Mouse (Mus musculus) heart, adult 2 months (tissue): Measurements from ENCODE around the gene Mypop. TPM values are rescaled to one million over a fixed set of nuclear protein-coding genes. Genes with fewer than 3 reads are reported as not detected.

Source experiments
- DNase-seq, 2 experiments: peaks; one replicate each; pipeline ENCODE4 v3.0.0; 2021
- H3K27ac ChIP-seq: fragments of 200-600 bp; 2 replicates; pipeline ENCODE4 v1.8.1; 2022
- H3K27me3 ChIP-seq: fragments of 200-500 bp; 2 replicates; pipeline ENCODE4 v1.6.1; 2012; ENCODE audit warnings: mild to moderate bottlenecking, low read length, inconsistent platforms, mixed read lengths; ENCODE audit not compliant: control insufficient read depth, insufficient read depth
- H3K36me3 ChIP-seq: fragments of 200-500 bp; 2 replicates; pipeline ENCODE4 v1.6.1; 2012; ENCODE audit warnings: low read length, inconsistent platforms; ENCODE audit not compliant: control insufficient read depth, insufficient read depth
- H3K4me1 ChIP-seq: fragments of 200-500 bp; 2 replicates; pipeline ENCODE4 v1.6.1; 2011; ENCODE audit warnings: low read length; ENCODE audit not compliant: control insufficient read depth, insufficient read depth
- H3K4me3 ChIP-seq: fragments of 200-600 bp; 2 replicates; pipeline ENCODE4 v1.8.1; 2022
- H3K79me2 ChIP-seq: fragments of 200-500 bp; replicated peaks from 2 replicates; pipeline ENCODE4 v1.6.1; 2012; ENCODE audit warnings: mild to moderate bottlenecking, inconsistent platforms, low read length, moderate library complexity, mixed read lengths; ENCODE audit not compliant: control insufficient read depth, insufficient read depth
- H3K9ac ChIP-seq: fragments of 200-500 bp; 2 replicates; pipeline ENCODE4 v1.6.1; 2012; ENCODE audit warnings: low read depth, mild to moderate bottlenecking, control low read depth, inconsistent platforms, low read length, mixed read lengths
- CTCF ChIP-seq: fragments of 200-600 bp; IDR thresholded peaks from 2 replicates; pipeline ENCODE4 v1.8.1; 2022; ENCODE audit warnings: antibody characterized with exemption, mild to moderate bottlenecking, moderate library complexity
- EP300 ChIP-seq: fragments of 200-500 bp; IDR thresholded peaks from 2 replicates; pipeline ENCODE4 v1.6.1; 2011; ENCODE audit warnings: low read depth, low read length, control low read depth; ENCODE audit not compliant: insufficient read depth
- POLR2A ChIP-seq: fragments of 200-500 bp; IDR thresholded peaks from 2 replicates; pipeline ENCODE4 v1.6.1; 2011; ENCODE audit warnings: mild to moderate bottlenecking, low read depth, low read length, control low read depth; ENCODE audit not compliant: insufficient read depth
- WGBS: fragments of 180-500 bp; shearing (Covaris S2); methylation state at CpG from one replicate; pipeline ENCODE4 v1.1.7; 2018; 5-methylcytosine and 5-hydroxymethylcytosine counted together
- intact Hi-C: fragments of 180-260 bp; cut with DNase I; formaldehyde crosslinking; loops from one replicate; pipeline ENCODE4 v1.15.1; 2025
- polyA plus RNA-seq: library from polyadenylated mRNA; depleted of rRNA; stranded (reverse); fragments of >200 nt; gene quantifications from 2 replicates; pipeline ENCODE4 v1.2.3, GENCODE M21; 2012
- total RNA-seq, 2 experiments: library from RNA; stranded (reverse); gene quantifications; 2 replicates each; pipeline ENCODE4 v1.2.3; 2021

Gene Mypop
- total and polyA plus RNA-seq, 3 experiments = 3.5 to 4.0 (median 3.9) TPM

- intact Hi-C loops = no loop called here
- no peaks in the 10 kb centered on the region for H3K79me2 ChIP-seq
- 78% methylated on average over 9 of the region's 9 CpGs for WGBS
Observed at GRCm38 (mm10) chr7:18978381-18978780, 12.7 kb upstream of the Mypop start.

GRCm38 (mm10) chr7:18986503-18986902, 4.5 kb upstream of the Mypop start:
- H3K27me3 ChIP-seq = no peaks in the 10 kb centered on the region; the same call in 1 of the 2 replicates
- H3K27ac ChIP-seq = no peak overlapping the region
- WGBS = 58% methylated on average over 2 of the region's 2 CpGs
- DNase-seq = no peak
- TF ChIP-seq CTCF (no peak), EP300 (no peak), POLR2A (no peak)
- H3K36me3 ChIP-seq = no peaks in the 10 kb centered on the region
- H3K4me1 ChIP-seq = no peaks in the 10 kb centered on the region
- H3K9ac ChIP-seq = no peak overlapping the region
- intact Hi-C loops = no loop called here
- no peaks in the 10 kb centered on the region for H3K79me2 ChIP-seq
- H3K4me3 ChIP-seq = no peak overlapping the region

More at GRCm38 (mm10) chr7:18978381-18978780, 12.7 kb upstream of the Mypop start:
- no peak overlapping the region for H3K9ac ChIP-seq
- H3K4me3 ChIP-seq = no peak overlapping the region
- H3K4me1 ChIP-seq = no peaks in the 10 kb centered on the region
- no peak for DNase-seq
- H3K27me3 ChIP-seq = no peaks in the 10 kb centered on the region
- no peak overlapping the region for H3K27ac ChIP-seq
- H3K36me3 ChIP-seq = no peaks in the 10 kb centered on the region
- no peak for TF ChIP-seq CTCF

GRCm38 (mm10) chr7:18987100-18987499, 3.9 kb upstream of the Mypop start, which contains the start of gene Nanos2:
TSS of gene Nanos2 (plus strand) at chr7:18987400.
- Histone ChIP-seq H3K27me3 (no peaks in the 10 kb centered on the region; the same call in 1 of the 2 replicates), H3K36me3 (no peaks in the 10 kb centered on the region), H3K4me3 (no peak within 1 kb of the TSS), H3K27ac (no peak within 1 kb of the TSS), H3K9ac (no peak within 1 kb of the TSS), H3K4me1 (no peaks in the 10 kb centered on the region), H3K79me2 (no peaks in the 10 kb centered on the region)
- TF ChIP-seq CTCF (no peak), EP300 (no peak), POLR2A (no peak)
- 52% methylated on average over 2 of the region's 2 CpGs for WGBS
- DNase-seq = no peak
- intact Hi-C loops = no loop called here

- no peak overlapping the region for H3K9ac ChIP-seq
- no peak overlapping the region for H3K4me3 ChIP-seq
- no peak for DNase-seq
- no peaks in the 10 kb centered on the region for H3K79me2 ChIP-seq
- no peaks in the 10 kb centered on the region for H3K4me1 ChIP-seq
- H3K36me3 ChIP-seq = no peaks in the 10 kb centered on the region
- TF ChIP-seq EP300 (no peak), POLR2A (no peak), CTCF (no peak)
- H3K27ac ChIP-seq = no peak overlapping the region
- no peaks in the 10 kb centered on the region; the same call in 1 of the 2 replicates for H3K27me3 ChIP-seq
- WGBS = 63% methylated on average over 13 of the region's 13 CpGs
- intact Hi-C loops = no loop called here
Observed at GRCm38 (mm10) chr7:18987747-18988146, 3.3 kb upstream of the Mypop start.

- H3K4me3 ChIP-seq = no peak overlapping the region
- H3K27me3 ChIP-seq = no peaks in the 10 kb centered on the region; the same call in 1 of the 2 replicates
- H3K9ac ChIP-seq = no peak overlapping the region
- no peak overlapping the region for H3K27ac ChIP-seq
- no peak for TF ChIP-seq CTCF
- TF ChIP-seq POLR2A = no peak
- no peak for TF ChIP-seq EP300
- H3K36me3 ChIP-seq = no peaks in the 10 kb centered on the region
- H3K4me1 ChIP-seq = no peaks in the 10 kb centered on the region
- intact Hi-C loops = no loop called here
- no peak for DNase-seq
- H3K79me2 ChIP-seq = no peaks in the 10 kb centered on the region
- 64% methylated on average over 6 of the region's 6 CpGs for WGBS
Observed at GRCm38 (mm10) chr7:18988780-18989179, 2.3 kb upstream of the Mypop start.

GRCm38 (mm10) chr7:18989995-18990394, 1.1 kb upstream of the Mypop start:
- Histone ChIP-seq H3K4me3 (no peak overlapping the region; the same call in 1 of the 2 replicates), H3K36me3 (no peaks in the 10 kb centered on the region), H3K9ac (no peak overlapping the region), H3K27me3 (no peaks in the 10 kb centered on the region; the same call in 1 of the 2 replicates), H3K79me2 (no peaks in the 10 kb centered on the region), H3K4me1 (no peaks in the 10 kb centered on the region), H3K27ac (no peak overlapping the region)
- no peak for TF ChIP-seq POLR2A
- peak; percentile 40 for TF ChIP-seq CTCF
- DNase-seq = no peak
- WGBS = 15% methylated on average over 5 of the region's 5 CpGs
- intact Hi-C loops = loop anchor here (5.0 kb wide), 1 partner anchor 93 kb away; no protein-coding TSS in a partner anchor
